Comparison of ENCODE assay signal across 29 mouse cellular contexts in genomic region chr6:15900495-15900894, GRCm38 (mm10).
"Had no signal": no experiment of that assay in that cellular context is flagged by ENCODE, and none has a peak within 500 bp of the region (broad histone marks: within the 10 kb centered on the region; RNA-seq: fewer than 3 reads in every experiment).

No protein-coding gene starts in this region.

- ATAC-seq: forebrain, embryonic 13.5 days; forebrain, embryonic 14.5 days; forebrain, embryonic 15.5 days; forebrain, embryonic 16.5 days; forebrain, postnatal 0 days had no signal

- DNase-seq: cerebellum, adult 18-20 months; cerebellum, adult 2 months; cerebellum, adult 8-10 months; cerebellum, adult 9-10 months; cerebellum, adult 9-11 months; cerebellum, postnatal 10 days; cerebellum, postnatal 14 days; cerebellum, postnatal 25 days; cerebellum, postnatal 36 days; forebrain, postnatal 0 days; gastrocnemius, adult 2 months; gastrocnemius, postnatal 10 days; gastrocnemius, postnatal 14 days; gastrocnemius, postnatal 25 days; gastrocnemius, postnatal 36 days; heart, adult 11 months; heart, adult 18-20 months; heart, adult 2 months had no signal

- H3K4me3 ChIP-seq: embryonic facial prominence, embryonic 10.5 days; embryonic facial prominence, embryonic 12.5 days; embryonic facial prominence, embryonic 13.5 days; embryonic facial prominence, embryonic 15.5 days; erythroblast, embryonic 14.5 days; forebrain, embryonic 10.5 days; forebrain, embryonic 12.5 days; forebrain, embryonic 13.5 days; forebrain, embryonic 15.5 days; gastrocnemius, adult 2 months; heart, adult 2 months had no signal

- H3K4me1 ChIP-seq: embryonic facial prominence, embryonic 10.5 days; embryonic facial prominence, embryonic 12.5 days; embryonic facial prominence, embryonic 13.5 days; embryonic facial prominence, embryonic 15.5 days; forebrain, embryonic 10.5 days had no signal
